Mouse (Mus musculus) CD4-positive, CD25-positive, alpha-beta regulatory T cell, adult 2 months (primary cell): ENCODE data around the gene Klhl31.

ENCODE experiments used
- DNase-seq: peaks from one replicate; pipeline ENCODE4 v3.0.0-alpha.2; 2012; ENCODE audit warnings: low read depth, low spot score

Klhl31 gene

DNA sequence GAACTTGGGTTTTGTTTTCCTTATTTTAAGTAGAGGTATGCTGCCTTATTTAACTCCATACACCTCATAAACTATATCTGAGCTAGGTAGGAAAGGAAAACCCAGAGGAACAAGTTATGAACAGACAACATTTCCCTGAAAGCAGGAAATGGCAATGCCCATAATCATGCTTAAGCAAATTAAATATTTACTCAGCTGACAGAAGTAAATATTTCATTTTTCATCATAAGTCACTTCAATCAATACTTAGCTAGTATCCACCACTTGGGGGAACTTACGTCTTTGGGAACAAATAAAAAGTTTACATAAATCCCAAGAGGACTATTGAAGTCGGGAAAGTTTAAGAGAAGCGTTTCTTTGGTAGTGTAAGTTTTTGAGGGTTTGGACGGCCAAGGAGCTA, 67.2 kb downstream of the Klhl31 start:
- no peak for DNase-seq

DNA sequence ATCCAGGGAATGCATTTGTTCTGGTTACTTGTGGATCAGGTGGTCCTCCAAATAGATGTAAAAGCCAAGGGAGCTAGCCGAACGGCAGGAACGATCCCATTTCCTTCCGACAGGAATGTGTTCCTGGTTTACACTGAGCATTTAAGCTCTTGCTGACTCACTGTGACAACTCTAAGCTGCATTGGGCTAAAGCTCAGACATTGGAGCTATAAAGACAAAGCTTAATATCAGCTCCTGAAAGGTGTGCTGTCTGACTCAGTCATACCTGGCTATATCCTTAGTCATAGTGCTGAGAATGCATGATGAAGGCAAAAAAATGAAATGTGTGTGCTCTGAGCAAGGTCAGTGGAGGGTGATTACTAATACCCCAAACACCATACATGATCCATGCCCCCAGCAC, 67.8 kb downstream of the Klhl31 start:
- no peak for DNase-seq

DNA sequence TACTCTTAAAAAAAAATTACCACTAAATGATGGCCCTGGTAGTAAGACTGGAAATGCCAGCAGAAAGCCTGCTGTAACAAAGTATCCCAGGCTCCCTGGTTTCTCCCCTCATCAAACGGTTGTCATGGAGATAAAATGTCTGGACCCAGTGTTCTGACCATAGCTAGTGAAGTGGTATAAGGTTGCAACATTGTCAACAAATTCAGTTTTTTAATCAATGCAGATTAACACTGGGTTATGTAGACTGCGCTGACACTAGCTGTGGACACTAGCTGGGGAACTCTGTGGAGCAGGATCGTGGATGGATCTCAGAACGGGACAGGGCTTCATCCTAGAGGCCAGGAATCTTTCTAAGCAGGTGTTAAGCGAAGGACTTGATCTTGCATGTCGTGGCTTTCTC, 70.2 kb downstream of the Klhl31 start:
- DNase-seq, result no peak

DNA sequence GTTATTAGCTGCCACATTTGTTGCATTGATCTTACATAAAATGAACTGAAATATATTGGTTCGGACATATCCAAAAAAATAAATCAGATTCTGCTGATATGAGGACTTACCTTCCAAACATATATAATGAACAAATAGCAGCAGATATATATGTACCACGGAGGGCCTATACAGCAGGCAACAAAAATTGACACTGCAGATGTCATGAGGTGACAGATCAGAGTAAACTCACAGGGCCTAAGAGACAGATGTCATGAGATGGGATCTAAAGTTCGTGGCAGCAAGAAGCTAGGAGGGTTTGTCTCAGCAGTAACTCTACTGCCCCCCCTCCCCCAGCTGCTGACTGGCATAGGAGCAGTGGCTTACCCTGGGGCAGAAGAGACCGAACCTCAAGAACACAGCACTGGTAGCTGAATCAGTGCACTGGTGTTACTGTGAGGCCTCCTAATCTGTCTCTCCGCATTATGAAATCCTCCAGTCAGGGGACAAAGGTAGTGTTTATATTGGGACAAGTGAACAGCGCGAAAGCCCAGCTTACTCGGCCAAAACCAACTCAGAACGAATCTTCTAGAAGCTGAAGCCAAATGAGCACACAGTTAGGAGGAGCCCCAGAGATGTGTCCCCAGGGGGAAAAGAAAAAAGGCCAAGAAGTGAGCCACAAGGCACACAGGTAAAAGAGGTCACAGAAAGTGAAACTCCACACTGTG, 71.3 kb downstream of the Klhl31 start:
- no peak for DNase-seq

GRCm38 (mm10) chr9:77708950-77709349, 72.7 kb downstream of the Klhl31 start:
- no peak for DNase-seq
